Mouse (Mus musculus): Measurements from ENCODE around the gene Rin1. TPM values are rescaled to one million over a fixed set of nuclear protein-coding genes. Genes with fewer than 3 reads are reported as not detected.
A peak's percentile ranks its signal among the peaks of the same experiment; 100 is the strongest.

The Rin1 gene
- polyA plus RNA-seq, 1 experiment = 0.13 TPM

DNA sequence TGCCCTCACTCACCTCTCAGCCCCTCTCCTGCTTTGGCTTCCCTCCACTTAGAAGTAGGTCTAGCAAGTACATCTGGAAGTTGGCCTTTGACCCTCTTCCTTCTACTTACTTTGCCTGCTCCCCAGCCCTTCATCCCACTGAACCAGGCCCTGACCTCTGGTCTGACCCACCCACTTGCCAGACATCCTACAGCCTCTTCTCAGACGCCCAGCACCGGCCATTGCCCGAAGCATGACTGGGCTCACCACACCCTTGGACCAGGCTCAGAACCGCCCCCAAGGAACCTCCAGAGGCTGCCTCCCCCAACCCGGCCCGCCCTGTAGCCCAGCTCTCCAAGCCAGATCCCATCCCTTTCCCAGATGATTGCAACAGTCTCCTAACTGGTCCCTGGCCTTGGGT, 12.2 kb downstream of the Rin1 start:
- Histone ChIP-seq H3K9me3 (ENCODE audit: control insufficient read depth, low read length) (no peaks in the 10 kb centered on the region), H3K4me3 (replicated peaks) (no peak overlapping the region), H3K27me3 (ENCODE audit: control insufficient read depth) (peaks cover 6% of the 10 kb centered on the region), H3K4me1 (ENCODE audit: control insufficient read depth) (peaks cover 59% of the 10 kb centered on the region), H3K36me3 (ENCODE audit: control insufficient read depth) (no peaks in the 10 kb centered on the region)
- TF ChIP-seq TAL1 (IDR thresholded peaks at IDR 0.05; ENCODE audit: low read length) = no peak
- TF ChIP-seq GATA1 (IDR thresholded peaks at IDR 0.05; ENCODE audit: low read length) = no peak

DNA sequence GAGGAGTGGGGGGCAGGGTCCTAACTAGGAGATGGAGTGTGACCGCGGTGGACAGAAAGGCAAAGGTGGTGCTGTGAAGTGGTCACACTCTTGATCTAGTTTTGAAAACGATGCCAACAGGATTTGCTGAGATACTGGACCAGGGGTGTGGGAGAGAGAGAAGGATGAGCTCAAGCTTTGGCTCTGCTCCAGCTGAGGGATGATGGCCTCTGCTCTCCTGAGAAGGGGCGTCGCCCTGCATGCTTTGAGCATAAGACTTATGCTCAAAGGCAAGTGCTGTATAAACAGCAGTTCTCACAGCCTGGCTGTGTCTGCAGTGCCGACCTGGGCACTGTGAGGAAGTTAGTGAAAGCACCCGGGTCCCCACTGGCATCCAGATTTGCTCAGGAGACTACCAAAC, 14.8 kb downstream of the Rin1 start:
- no peaks in the 10 kb centered on the region for H3K9me3 ChIP-seq (ENCODE audit: control insufficient read depth, low read length)
- no peaks in the 10 kb centered on the region for H3K36me3 ChIP-seq (ENCODE audit: control insufficient read depth)
- no peak overlapping the region for H3K4me3 ChIP-seq (replicated peaks)
- H3K4me1 ChIP-seq (ENCODE audit: control insufficient read depth) = peaks cover 60% of the 10 kb centered on the region
- peaks cover 31% of the 10 kb centered on the region for H3K27me3 ChIP-seq (ENCODE audit: control insufficient read depth)
- no peak for TF ChIP-seq GATA1 (IDR thresholded peaks at IDR 0.05; ENCODE audit: low read length)
- no peak for TF ChIP-seq TAL1 (IDR thresholded peaks at IDR 0.05; ENCODE audit: low read length)

DNA sequence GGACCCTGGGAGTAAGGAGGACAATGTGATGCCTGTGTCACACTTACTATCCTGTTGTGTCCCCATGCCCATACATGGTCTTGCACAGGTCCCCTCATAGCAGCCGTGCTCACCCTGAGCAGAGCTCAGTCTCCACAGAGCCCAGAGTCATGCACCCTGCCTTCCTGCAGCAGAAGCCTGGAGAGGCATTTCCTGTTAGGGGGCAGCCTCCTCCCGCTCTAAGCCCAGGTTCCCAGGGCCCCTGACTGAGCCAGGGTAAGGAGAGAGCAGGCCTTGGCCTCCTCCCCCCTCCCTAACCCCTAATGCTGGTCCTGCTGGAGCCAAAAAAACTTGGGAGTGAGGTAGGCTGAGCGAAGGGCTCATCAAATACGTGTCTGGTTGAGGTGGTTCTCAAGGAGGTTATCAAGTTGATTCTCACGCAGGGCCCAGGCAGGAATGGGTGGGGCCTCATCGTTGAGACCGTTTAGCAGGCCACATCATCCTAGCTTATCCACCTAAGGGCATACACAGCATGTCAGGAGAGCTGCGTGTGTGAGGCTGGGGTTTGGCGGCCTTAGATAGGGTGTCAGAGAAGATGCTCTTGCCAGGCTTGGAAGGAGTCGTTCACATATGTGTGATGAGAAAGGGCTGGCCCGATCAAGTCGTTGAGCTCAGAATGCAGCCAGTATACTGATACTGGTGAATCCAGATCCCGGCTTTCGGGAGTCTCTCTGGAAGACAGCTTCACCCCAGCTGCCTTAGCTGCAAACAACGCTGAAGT, 16.9 kb downstream of the Rin1 start:
- no peaks in the 10 kb centered on the region for H3K36me3 ChIP-seq (ENCODE audit: control insufficient read depth)
- TF ChIP-seq GATA1 (IDR thresholded peaks at IDR 0.05; ENCODE audit: low read length) (no peak), TAL1 (IDR thresholded peaks at IDR 0.05; ENCODE audit: low read length) (peak; percentile 28; the same call in 1 of the 3 replicates)
- peaks cover 41% of the 10 kb centered on the region for H3K27me3 ChIP-seq (ENCODE audit: control insufficient read depth)
- peaks cover 67% of the 10 kb centered on the region for H3K4me1 ChIP-seq (ENCODE audit: control insufficient read depth)
- no peaks in the 10 kb centered on the region for H3K9me3 ChIP-seq (ENCODE audit: control insufficient read depth, low read length)
- H3K4me3 ChIP-seq (replicated peaks) = peak overlapping the region; percentile 60

DNA sequence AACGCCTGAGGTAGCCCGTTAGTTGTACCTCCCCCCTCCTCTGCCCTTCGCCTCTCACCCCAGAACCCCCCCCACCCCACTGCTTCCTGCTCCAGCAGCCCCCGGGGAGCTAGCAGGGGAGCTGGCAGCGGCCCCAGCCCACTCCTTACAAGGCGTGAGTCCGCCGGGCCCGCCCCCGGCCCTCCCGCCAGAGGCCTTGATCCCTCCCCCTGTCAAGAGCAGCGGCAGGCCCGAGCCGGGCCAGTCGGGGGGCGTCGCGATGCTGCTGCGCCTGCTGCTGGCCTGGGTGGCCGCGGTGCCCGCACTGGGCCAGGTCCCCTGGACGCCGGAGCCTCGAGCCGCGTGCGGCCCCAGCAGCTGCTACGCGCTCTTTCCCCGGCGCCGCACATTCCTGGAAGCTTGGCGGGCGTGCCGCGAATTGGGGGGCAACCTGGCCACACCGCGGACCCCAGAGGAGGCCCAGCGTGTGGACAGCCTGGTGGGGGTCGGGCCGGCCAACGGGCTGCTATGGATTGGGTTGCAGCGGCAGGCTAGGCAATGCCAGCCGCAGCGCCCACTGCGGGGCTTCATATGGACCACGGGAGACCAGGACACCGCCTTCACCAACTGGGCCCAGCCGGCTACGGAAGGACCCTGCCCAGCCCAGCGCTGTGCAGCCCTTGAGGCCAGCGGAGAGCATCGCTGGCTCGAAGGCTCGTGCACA, 17.7 kb downstream of the Rin1 start, which contains the start of gene Cd248:
TSS of gene Cd248 (plus strand) at position 212 of the 703 bp plus-strand sequence.
- peak within 1 kb of the TSS; percentile 60 for H3K4me3 ChIP-seq (replicated peaks)
- TF ChIP-seq GATA1 (IDR thresholded peaks at IDR 0.05; ENCODE audit: low read length) (no peak), TAL1 (IDR thresholded peaks at IDR 0.05; ENCODE audit: low read length) (no peak)
- H3K36me3 ChIP-seq (ENCODE audit: control insufficient read depth) = no peaks in the 10 kb centered on the region
- H3K4me1 ChIP-seq (ENCODE audit: control insufficient read depth) = peaks cover 72% of the 10 kb centered on the region
- H3K9me3 ChIP-seq (ENCODE audit: control insufficient read depth, low read length) = no peaks in the 10 kb centered on the region
- peaks cover 41% of the 10 kb centered on the region for H3K27me3 ChIP-seq (ENCODE audit: control insufficient read depth)

DNA sequence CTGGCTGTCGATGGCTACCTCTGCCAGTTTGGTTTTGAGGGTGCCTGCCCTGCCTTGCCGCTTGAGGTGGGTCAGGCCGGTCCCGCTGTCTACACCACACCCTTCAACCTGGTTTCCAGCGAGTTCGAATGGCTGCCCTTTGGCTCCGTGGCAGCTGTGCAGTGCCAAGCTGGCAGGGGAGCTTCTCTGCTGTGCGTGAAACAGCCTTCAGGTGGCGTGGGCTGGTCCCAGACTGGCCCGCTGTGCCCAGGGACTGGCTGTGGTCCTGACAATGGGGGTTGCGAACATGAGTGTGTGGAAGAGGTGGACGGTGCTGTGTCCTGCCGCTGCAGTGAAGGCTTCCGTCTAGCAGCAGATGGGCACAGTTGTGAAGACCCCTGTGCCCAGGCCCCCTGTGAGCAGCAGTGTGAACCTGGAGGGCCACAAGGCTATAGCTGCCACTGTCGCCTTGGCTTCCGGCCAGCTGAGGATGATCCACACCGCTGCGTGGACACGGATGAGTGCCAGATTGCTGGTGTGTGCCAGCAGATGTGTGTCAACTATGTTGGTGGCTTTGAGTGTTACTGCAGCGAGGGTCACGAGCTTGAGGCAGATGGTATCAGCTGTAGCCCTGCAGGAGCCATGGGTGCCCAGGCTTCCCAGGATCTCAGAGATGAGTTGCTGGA, 18.4 kb downstream of the Rin1 start:
- Histone ChIP-seq H3K9me3 (ENCODE audit: control insufficient read depth, low read length) (no peaks in the 10 kb centered on the region), H3K27me3 (ENCODE audit: control insufficient read depth) (peaks cover 44% of the 10 kb centered on the region), H3K4me3 (replicated peaks) (peak overlapping the region; percentile 60), H3K36me3 (ENCODE audit: control insufficient read depth) (no peaks in the 10 kb centered on the region), H3K4me1 (ENCODE audit: control insufficient read depth) (peaks cover 77% of the 10 kb centered on the region)
- TF ChIP-seq TAL1 (IDR thresholded peaks at IDR 0.05; ENCODE audit: low read length) (no peak), GATA1 (IDR thresholded peaks at IDR 0.05; ENCODE audit: low read length) (no peak)

DNA sequence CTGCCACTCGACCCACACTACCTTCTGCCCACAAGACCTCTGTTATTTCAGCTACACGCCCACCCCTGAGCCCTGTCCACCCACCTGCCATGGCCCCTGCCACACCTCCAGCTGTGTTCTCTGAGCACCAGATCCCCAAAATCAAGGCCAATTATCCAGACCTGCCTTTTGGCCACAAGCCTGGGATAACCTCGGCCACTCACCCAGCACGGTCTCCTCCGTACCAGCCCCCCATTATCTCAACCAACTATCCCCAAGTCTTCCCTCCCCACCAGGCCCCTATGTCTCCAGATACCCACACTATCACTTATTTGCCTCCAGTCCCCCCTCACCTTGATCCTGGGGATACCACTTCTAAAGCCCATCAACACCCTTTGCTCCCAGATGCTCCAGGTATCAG, 19.2 kb downstream of the Rin1 start:
- no peaks in the 10 kb centered on the region for H3K9me3 ChIP-seq (ENCODE audit: control insufficient read depth, low read length)
- H3K36me3 ChIP-seq (ENCODE audit: control insufficient read depth) = no peaks in the 10 kb centered on the region
- H3K27me3 ChIP-seq (ENCODE audit: control insufficient read depth) = peaks cover 52% of the 10 kb centered on the region
- H3K4me1 ChIP-seq (ENCODE audit: control insufficient read depth) = peaks cover 77% of the 10 kb centered on the region
- TF ChIP-seq TAL1 (IDR thresholded peaks at IDR 0.05; ENCODE audit: low read length) = no peak
- no peak for TF ChIP-seq GATA1 (IDR thresholded peaks at IDR 0.05; ENCODE audit: low read length)
- no peak overlapping the region for H3K4me3 ChIP-seq (replicated peaks)

DNA sequence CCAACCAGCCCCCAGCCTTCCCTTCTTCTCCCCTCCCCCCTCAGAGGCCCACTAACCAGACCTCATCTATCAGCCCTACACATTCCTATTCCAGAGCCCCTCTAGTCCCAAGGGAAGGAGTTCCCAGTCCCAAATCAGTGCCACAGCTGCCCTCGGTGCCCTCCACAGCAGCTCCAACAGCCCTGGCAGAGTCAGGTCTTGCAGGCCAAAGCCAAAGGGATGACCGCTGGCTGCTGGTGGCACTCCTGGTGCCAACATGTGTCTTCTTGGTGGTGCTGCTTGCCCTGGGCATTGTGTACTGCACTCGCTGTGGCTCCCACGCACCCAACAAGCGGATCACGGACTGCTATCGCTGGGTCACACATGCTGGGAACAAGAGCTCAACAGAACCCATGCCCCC, 19.7 kb downstream of the Rin1 start:
- peaks cover 75% of the 10 kb centered on the region for H3K4me1 ChIP-seq (ENCODE audit: control insufficient read depth)
- no peak for TF ChIP-seq TAL1 (IDR thresholded peaks at IDR 0.05; ENCODE audit: low read length)

DNA sequence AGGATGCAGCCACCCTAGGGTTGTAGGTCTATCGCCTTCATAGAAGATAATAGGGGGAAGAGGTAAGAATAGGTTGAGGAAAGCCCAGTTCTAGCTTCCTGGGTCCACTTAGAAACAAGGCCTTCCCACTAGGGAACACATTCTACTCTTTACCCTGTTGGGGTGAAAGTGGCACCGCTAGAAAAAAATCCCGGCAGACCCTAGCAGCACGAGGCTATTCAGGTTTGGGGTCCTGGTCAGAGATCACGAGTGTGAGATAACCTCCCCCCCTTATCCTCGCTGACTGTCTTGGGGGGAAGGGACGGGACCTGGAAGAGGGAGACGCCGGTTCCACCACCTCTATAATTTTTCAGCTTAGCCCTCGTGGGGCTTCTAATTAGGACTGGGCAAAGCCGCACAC, 20.8 kb downstream of the Rin1 start:
- no peak for TF ChIP-seq TAL1 (IDR thresholded peaks at IDR 0.05; ENCODE audit: low read length)
- peaks cover 67% of the 10 kb centered on the region for H3K4me1 ChIP-seq (ENCODE audit: control insufficient read depth)
- H3K9me3 ChIP-seq (ENCODE audit: control insufficient read depth, low read length) = no peaks in the 10 kb centered on the region
- H3K4me3 ChIP-seq (replicated peaks) = no peak overlapping the region
- peaks cover 63% of the 10 kb centered on the region for H3K27me3 ChIP-seq (ENCODE audit: control insufficient read depth)
- no peaks in the 10 kb centered on the region for H3K36me3 ChIP-seq (ENCODE audit: control insufficient read depth)

More for the DNA sequence above, 19.7 kb downstream of the Rin1 start:
- H3K36me3 ChIP-seq (ENCODE audit: control insufficient read depth) = no peaks in the 10 kb centered on the region
- H3K9me3 ChIP-seq (ENCODE audit: control insufficient read depth, low read length) = no peaks in the 10 kb centered on the region
- H3K4me3 ChIP-seq (replicated peaks) = no peak overlapping the region
- peaks cover 57% of the 10 kb centered on the region for H3K27me3 ChIP-seq (ENCODE audit: control insufficient read depth)
